Mouse (Mus musculus) macrophage (primary cell): ENCODE data around the gene Rab11b. TPM values are rescaled to one million over a fixed set of nuclear protein-coding genes. Genes with fewer than 3 reads are reported as not detected.

Experiments
- H3K27ac ChIP-seq: fragments of 350-480 bp; formaldehyde crosslinking; 2 replicates; pipeline ENCODE4 v1.9.0; 2021
- H3K36me3 ChIP-seq: fragments of 350-480 bp; formaldehyde crosslinking; 2 replicates; pipeline ENCODE4 v1.9.0; 2021; ENCODE audit errors: inconsistent target
- H3K4me3 ChIP-seq: fragments of 350-480 bp; formaldehyde crosslinking; 2 replicates; pipeline ENCODE4 v1.9.0; 2021; ENCODE audit errors: inconsistent target
- H3K79me2 ChIP-seq: fragments of 350-480 bp; formaldehyde crosslinking; 2 replicates; pipeline ENCODE4 v1.9.0; 2021; ENCODE audit errors: inconsistent target
- WGBS: methylation state at CpG from one replicate; pipeline ENCODE4 v1.1.7; 2026; ENCODE audit warnings: inconsistent platforms; ENCODE audit not compliant: missing documents; 5-methylcytosine and 5-hydroxymethylcytosine counted together
- polyA plus RNA-seq: library from polyadenylated mRNA; stranded (reverse); fragments of 250-400 nt; gene quantifications from 3 replicates; pipeline ENCODE4 v1.2.4, GENCODE M21; 2018; ENCODE audit warnings: inconsistent platforms
- total RNA-seq, 78 experiments: library from RNA; depleted of rRNA; stranded (reverse); fragments of 250-400 nt; gene quantifications; 1 replicate in 9 of 78; 2 replicates in 24 of 78; 3 replicates in 43 of 78; 4 replicates in 2 of 78; pipeline ENCODE4 v1.2.4; 2018; ENCODE audit warnings: inconsistent platforms in 56 of 78

The Rab11b gene
- total RNA-seq (2018; cell fraction: chromatin; rRNA removed): 10 to 100 TPM; 18.6 to 46.6 (median 28.6) TPM
- 100 to 1,000 TPM in 21 of 26 experiments, 10 to 100 TPM in 5; 94.9 to 135 (median 112) TPM for total RNA-seq (2018; cell fraction: cytosol; rRNA removed)
- 10 to 100 TPM; 44.4 to 86.1 (median 55.8) TPM for total RNA-seq (2018; cell fraction: nucleus; rRNA removed)
- polyA plus RNA-seq: 103 to 129 TPM (median 115 TPM) in 3 replicates

- Histone ChIP-seq H3K4me3 (peak within 1 kb of the TSS; percentile 64), H3K27ac (peak within 1 kb of the TSS; percentile 93), H3K36me3 (no peaks in the 10 kb centered on the region), H3K79me2 (peaks cover 42% of the 10 kb centered on the region)
- WGBS: under 1% methylated on average over 34 of the region's 35 CpGs
Observed at GRCm38 (mm10) chr17:33760255-33761165, at the start of gene Rab11b. Gene Rab11b, minus strand, starts transcription at chr17:33760530.

- no peaks in the 10 kb centered on the region for H3K36me3 ChIP-seq
- H3K27ac ChIP-seq: no peak overlapping the region
- no peak overlapping the region for H3K4me3 ChIP-seq
- WGBS: 11% methylated on average over 10 of the region's 10 CpGs
- H3K79me2 ChIP-seq: no peaks in the 10 kb centered on the region
Observed at GRCm38 (mm10) chr17:33808192-33808591, 47.9 kb upstream of the Rab11b start.

GRCm38 (mm10) chr17:33807181-33807888, 47.0 kb upstream of the Rab11b start:
- Histone ChIP-seq H3K4me3 (no peak overlapping the region), H3K79me2 (no peaks in the 10 kb centered on the region), H3K27ac (no peak overlapping the region), H3K36me3 (no peaks in the 10 kb centered on the region)
- 82% methylated on average over 8 of the region's 9 CpGs for WGBS

GRCm38 (mm10) chr17:33804745-33805144, 44.4 kb upstream of the Rab11b start:
- Histone ChIP-seq H3K36me3 (no peaks in the 10 kb centered on the region), H3K27ac (no peak overlapping the region), H3K79me2 (no peaks in the 10 kb centered on the region), H3K4me3 (no peak overlapping the region)
- 100% methylated on average over 1 of the region's 1 CpGs for WGBS

GRCm38 (mm10) chr17:33804205-33804604, 43.9 kb upstream of the Rab11b start:
- Histone ChIP-seq H3K36me3 (no peaks in the 10 kb centered on the region), H3K79me2 (no peaks in the 10 kb centered on the region), H3K4me3 (no peak overlapping the region), H3K27ac (no peak overlapping the region)
- WGBS: 73% methylated on average over 4 of the region's 4 CpGs

GRCm38 (mm10) chr17:33802221-33802620, 41.9 kb upstream of the Rab11b start:
- WGBS: 0% methylated on average over 2 of the region's 2 CpGs
- Histone ChIP-seq H3K36me3 (no peaks in the 10 kb centered on the region), H3K27ac (no peak overlapping the region), H3K4me3 (no peak overlapping the region), H3K79me2 (no peaks in the 10 kb centered on the region)

GRCm38 (mm10) chr17:33799277-33799676, 38.9 kb upstream of the Rab11b start:
- no peak overlapping the region for H3K27ac ChIP-seq
- no peaks in the 10 kb centered on the region for H3K79me2 ChIP-seq
- 0% methylated on average over 1 of the region's 1 CpGs for WGBS
- H3K4me3 ChIP-seq: no peak overlapping the region
- H3K36me3 ChIP-seq: no peaks in the 10 kb centered on the region

GRCm38 (mm10) chr17:33798306-33798705, 38.0 kb upstream of the Rab11b start:
- WGBS: 29% methylated on average over 3 of the region's 3 CpGs
- Histone ChIP-seq H3K27ac (no peak overlapping the region), H3K4me3 (no peak overlapping the region), H3K36me3 (no peaks in the 10 kb centered on the region), H3K79me2 (no peaks in the 10 kb centered on the region)

- Histone ChIP-seq H3K27ac (no peak overlapping the region), H3K36me3 (no peaks in the 10 kb centered on the region), H3K79me2 (no peaks in the 10 kb centered on the region), H3K4me3 (no peak overlapping the region)
- WGBS: 85% methylated on average over 4 of the region's 4 CpGs
Observed at GRCm38 (mm10) chr17:33788732-33789131, 28.4 kb upstream of the Rab11b start.

GRCm38 (mm10) chr17:33786375-33786774, 26.0 kb upstream of the Rab11b start:
- 92% methylated on average over 18 of the region's 18 CpGs for WGBS
- Histone ChIP-seq H3K79me2 (no peaks in the 10 kb centered on the region), H3K27ac (no peak overlapping the region), H3K4me3 (no peak overlapping the region), H3K36me3 (no peaks in the 10 kb centered on the region)

GRCm38 (mm10) chr17:33784939-33785338, 24.6 kb upstream of the Rab11b start:
- H3K79me2 ChIP-seq: no peaks in the 10 kb centered on the region
- 94% methylated on average over 2 of the region's 2 CpGs for WGBS
- no peak overlapping the region for H3K4me3 ChIP-seq
- H3K36me3 ChIP-seq: no peaks in the 10 kb centered on the region
- no peak overlapping the region for H3K27ac ChIP-seq

- Histone ChIP-seq H3K27ac (no peak overlapping the region), H3K79me2 (no peaks in the 10 kb centered on the region), H3K4me3 (no peak overlapping the region), H3K36me3 (no peaks in the 10 kb centered on the region)
Observed at GRCm38 (mm10) chr17:33783408-33783807, 23.1 kb upstream of the Rab11b start.

GRCm38 (mm10) chr17:33782067-33782466, 21.7 kb upstream of the Rab11b start:
- Histone ChIP-seq H3K4me3 (peak overlapping the region; percentile 33; the same call in 1 of the 2 replicates), H3K36me3 (no peaks in the 10 kb centered on the region), H3K27ac (no peak overlapping the region), H3K79me2 (no peaks in the 10 kb centered on the region)
- WGBS: 47% methylated on average over 4 of the region's 4 CpGs

- H3K27ac ChIP-seq: no peak within 1 kb of the TSS
- peak within 1 kb of the TSS; percentile 33 for H3K4me3 ChIP-seq
- H3K79me2 ChIP-seq: no peaks in the 10 kb centered on the region
- H3K36me3 ChIP-seq: peaks cover 3% of the 10 kb centered on the region; the same call in 1 of the 2 replicates
- WGBS: 4% methylated on average over 49 of the region's 50 CpGs
Observed at GRCm38 (mm10) chr17:33781124-33781977, 21.0 kb upstream of the Rab11b start, which contains the start of gene Angptl4. Gene Angptl4, minus strand, starts transcription at chr17:33781830.
